Mouse (Mus musculus) liver, embryonic 14.5 days (tissue): Measurements from ENCODE around the gene Rasal1.

ENCODE experiments used
- CTCF ChIP-seq: IDR thresholded peaks from 2 replicates; pipeline ENCODE4 v1.5.1; 2016; ENCODE audit warnings: antibody characterized with exemption, low read depth, control low read depth
- EP300 ChIP-seq: IDR thresholded peaks from 2 replicates; pipeline ENCODE4 v1.6.1; 2016; ENCODE audit warnings: antibody characterized with exemption, low read depth

- no peak for TF ChIP-seq CTCF
- no peak for TF ChIP-seq EP300
Observed at GRCm38 (mm10) chr5:120702969-120703368, 54.4 kb downstream of the Rasal1 start.
